Mouse (Mus musculus): ENCODE results near the gene Map4k2.

Gene Map4k2

DNA sequence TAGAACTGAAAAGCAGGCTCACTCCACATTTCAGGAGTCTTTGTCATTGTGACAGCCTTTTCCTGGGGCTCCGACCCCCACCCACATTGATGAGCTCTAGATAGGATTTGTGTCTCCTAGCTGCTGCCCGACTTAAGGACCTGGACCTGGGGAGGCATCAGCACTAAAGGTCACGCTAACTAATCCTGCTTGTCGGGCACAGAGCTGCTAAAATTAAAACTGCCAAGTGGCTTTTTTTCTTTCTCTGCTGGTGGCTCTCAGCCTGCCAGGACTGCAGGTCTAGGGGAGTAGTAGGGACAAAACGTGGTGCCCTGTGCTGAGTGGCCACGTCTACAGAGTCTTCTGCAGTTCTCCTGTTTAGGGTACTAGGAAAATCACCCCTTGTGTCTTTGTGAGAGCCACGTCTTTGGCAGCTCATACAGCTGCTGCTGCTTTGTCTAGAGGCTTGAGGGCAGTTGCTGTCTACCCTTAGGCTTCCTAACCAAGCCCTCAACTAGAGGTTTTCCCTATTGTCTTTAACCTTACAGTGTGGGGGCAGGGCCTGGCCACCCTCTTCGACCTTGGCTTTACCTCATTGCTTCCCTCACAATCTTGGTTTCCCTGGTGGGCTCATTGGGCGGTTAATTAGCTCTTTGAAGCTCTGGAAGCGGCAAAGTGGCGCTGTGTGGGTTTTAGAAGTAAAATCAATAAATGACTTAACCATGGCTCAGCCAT is 36.5 kb downstream of the Map4k2 start:
- DNase-seq (ENCODE audit: low spot score in 2 of 2), result no peak

DNA sequence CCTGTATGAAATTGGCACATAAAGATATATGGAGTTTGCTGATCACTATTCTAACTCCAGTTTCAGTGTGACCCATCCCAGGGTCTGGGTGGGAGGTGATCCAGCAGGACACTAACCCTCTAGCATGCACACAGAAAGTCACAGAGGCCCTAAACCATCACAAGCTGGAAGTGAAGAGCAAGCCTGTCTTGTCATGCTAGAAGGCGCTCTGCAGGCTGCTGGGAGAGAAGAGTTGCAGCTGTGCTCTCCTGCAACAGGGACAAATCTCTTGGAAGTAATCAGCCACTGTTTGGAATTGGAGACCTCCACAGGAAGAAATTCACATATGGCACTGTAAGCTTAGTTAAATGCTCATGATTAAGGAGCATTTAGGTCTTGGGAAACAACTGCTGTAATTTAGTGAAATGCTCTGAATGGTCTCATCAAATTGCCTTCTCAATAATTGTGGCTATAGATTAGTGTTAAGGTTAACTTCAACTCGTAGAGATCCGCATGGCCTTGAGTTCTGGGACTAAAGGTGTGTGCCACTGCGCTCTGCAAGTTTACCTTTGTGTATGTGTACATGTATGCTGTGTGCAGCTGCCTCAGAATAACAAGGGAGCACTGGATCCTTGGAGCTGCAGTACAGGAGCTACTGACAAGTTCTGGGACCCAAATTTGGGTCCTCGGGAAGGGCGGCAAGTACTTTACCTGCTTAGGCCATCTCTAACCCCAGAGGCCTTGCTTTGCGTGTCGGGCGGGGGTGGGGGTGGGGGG is 39.7 kb downstream of the Map4k2 start:
- DNase-seq (ENCODE audit: low spot score in 2 of 2), result no peak

DNA sequence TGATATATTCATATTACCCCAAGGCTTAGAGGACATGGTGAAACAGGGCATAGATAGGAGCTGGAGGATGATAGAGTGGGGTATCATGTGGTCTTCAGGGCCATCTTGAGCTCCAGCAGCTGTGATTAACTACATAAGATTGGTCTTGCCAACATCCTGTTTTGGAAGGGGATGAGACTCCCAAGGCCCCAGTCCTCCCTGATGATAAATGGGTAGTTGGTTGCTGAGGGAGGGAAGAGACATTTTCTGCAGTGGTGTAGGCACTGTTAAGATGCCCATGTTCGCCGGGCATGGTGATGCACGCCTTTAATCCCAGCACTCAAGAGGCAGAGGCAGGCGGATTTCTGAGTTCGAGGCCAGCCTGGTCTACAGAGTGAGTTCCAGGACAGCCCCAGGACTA is 40.3 kb downstream of the Map4k2 start:
- no peak for DNase-seq (ENCODE audit: low spot score in 2 of 2)

DNA sequence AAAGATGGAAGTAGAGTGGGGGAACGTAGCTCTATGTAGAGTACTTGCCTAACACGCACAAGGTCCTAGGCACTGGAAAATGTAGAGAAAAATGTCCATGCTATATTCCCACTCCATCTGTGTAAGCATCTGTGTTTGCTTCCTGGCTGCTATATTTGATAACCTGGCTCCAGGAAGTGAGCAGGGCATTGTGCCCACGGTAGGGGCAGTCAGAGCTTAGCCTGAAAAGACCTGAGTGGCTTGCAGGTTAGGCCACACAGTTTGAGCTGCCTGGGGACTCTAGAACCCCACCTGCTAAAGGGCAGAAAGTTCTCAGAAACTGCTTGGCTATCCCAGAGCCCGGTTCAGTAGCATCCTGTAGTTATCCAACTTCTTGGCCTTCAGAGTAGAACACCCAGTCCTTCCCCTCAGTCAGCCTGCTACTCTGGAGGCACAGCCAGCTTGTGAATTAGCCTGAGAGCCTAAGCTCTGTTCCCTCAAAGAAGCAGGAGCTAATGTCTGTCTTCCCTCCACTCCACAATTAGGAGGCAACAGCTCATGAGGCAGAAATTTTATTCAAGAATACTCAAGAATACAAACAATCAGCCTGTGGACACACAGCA is 41.5 kb downstream of the Map4k2 start:
- no peak for DNase-seq (ENCODE audit: low spot score in 2 of 2)

DNA sequence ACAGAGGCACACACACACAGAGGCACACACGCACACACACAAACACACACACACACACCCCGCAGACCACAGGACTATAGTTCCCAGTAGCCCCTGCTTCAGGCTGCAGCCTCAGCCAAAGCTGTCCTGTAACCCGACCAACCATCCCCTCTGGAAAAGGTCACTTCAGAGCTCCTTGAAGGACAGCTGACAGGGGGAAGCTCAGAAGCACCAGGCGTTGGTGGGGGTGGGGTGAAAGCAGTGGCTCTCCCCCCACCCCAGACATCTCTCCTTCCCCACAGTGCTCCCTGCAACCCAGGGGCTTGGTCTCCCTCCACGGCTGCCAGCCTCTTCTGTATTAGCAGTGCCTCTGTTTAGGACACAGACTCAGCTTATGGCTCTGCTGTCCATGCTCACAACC is 42.5 kb downstream of the Map4k2 start:
- DNase-seq (ENCODE audit: low spot score in 2 of 2), result no peak

DNA sequence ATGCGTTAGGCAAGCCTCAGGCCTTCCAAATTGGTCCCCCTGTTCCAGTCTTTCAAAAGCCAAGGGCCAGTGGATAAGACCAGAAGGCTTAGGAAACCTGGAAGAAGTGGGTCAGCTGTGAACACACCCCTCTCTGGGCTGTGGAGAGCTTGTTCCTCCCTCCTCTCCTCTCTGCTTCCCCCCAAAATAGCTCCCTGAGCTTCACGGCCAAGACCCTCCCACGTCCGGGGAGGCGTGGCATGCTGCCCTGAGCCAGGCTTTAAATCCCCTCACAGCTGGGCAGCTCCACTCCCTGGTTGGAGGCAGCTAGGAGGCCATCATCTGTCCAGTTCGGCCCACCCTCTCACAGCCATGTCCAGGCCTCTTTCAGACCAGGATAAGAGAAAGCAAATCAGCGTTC is 43.2 kb downstream of the Map4k2 start, which contains the start of gene Pygm:
Gene Pygm, plus strand, starts transcription at position 272 of the 400 bp plus-strand sequence.
- DNase-seq (ENCODE audit: low spot score in 2 of 2), result no peak

DNA sequence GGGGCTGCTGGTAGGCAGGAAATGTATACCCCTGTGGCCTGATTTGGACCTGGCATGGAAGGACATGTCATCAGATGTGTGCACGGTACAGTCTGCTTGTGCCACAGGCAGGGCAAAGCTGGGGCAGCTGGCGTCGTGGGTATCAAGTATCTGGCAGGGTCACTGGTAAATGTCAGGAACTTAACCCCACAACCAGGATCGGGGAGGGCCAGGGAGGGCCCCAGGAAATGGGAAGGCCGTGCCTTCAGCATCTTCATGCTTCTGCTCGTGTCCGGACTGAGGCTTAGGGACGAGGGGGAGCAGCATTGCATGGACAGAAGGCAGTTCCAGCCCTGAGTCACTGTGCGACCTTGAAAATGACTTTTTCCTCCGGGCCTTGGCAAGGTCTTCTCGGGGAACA is 44.0 kb downstream of the Map4k2 start:
- DNase-seq (ENCODE audit: low spot score in 2 of 2), result no peak

DNA sequence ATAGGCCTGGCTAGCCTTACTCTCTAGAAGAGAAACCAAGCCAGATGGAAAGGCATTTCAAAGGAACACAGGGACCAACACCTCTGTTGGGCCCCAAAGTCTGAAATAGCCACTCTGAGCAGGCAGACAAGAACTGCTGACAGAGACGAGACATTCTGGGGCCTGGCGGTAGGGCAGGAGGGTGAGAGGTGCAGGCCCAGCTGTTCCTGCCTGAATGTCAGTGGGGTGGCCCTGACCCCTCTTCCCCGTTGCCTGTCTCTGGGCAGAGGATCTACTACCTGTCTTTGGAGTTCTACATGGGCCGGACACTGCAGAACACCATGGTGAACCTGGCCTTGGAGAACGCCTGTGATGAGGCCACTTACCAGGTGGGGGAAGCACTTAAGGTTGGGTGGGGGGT is 44.5 kb downstream of the Map4k2 start:
- DNase-seq (ENCODE audit: low spot score in 2 of 2), result no peak

DNA sequence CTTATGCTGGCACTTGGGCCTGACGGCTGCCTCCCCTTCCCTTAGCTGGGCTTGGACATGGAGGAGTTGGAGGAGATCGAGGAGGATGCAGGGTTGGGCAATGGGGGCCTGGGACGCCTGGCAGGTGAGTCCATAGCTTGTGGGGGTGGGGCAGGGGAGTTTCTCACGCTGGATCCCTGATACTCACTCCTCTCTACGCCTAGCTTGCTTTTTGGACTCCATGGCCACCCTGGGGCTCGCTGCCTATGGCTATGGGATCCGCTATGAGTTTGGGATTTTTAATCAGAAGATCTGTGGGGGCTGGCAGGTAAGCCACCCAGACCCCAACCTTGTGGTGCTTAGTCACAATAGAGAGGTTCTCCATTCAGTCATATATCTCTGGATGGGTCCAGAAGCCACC is 44.9 kb downstream of the Map4k2 start:
- DNase-seq (ENCODE audit: low spot score in 2 of 2), result no peak

DNA sequence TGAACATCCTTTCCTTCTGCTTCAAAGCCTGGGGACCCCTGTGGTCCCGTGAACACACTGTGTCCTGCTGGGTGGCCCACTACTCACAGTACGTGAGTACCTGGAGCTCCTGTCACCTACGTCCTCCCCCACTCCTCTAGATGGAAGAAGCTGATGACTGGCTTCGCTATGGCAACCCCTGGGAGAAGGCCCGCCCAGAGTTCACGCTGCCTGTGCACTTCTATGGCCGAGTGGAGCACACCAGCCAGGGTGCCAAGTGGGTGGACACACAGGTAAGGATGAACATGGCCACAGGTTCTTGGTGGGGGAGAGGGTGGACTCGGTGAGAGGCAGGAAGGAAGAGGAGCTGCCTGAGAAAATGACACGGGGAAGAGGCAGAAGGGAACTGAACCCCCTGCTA is 45.3 kb downstream of the Map4k2 start:
- no peak for DNase-seq (ENCODE audit: low spot score in 2 of 2)

DNA sequence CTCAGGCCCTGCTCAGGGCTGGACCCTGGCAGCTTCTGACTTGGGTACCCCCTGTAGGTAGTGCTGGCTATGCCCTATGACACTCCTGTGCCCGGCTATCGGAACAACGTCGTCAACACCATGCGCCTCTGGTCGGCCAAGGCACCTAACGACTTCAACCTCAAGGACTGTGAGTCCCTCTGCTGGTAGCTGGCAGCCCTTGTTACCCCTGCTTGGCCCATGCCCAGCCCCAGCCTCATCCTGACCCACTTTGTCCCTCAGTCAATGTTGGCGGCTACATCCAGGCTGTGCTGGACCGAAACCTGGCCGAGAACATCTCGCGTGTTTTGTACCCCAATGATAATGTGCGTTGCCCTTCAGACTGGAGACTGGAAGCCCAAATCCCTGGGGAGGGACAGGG is 47.1 kb downstream of the Map4k2 start:
- DNase-seq (ENCODE audit: low spot score in 2 of 2), result peak in 1 of 2 experiments; percentile 66

DNA sequence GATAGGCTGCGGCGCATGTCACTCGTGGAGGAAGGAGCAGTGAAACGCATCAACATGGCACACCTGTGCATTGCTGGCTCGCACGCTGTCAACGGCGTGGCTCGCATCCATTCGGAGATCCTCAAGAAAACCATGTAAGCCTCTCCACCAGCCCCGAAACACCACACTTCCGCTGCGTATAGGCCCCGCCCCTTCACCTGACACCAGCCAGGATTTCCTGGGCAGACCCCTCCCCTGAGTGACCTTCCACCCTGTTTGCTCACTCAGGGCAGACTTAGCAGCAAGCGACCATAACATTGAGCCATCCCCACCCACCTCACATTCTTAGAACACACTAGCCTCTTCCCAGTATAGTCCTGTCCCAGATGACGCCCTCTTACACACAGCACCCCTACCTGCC is 48.9 kb downstream of the Map4k2 start:
- peak in 1 of 2 experiments; percentile 53 for DNase-seq (ENCODE audit: low spot score in 2 of 2)

DNA sequence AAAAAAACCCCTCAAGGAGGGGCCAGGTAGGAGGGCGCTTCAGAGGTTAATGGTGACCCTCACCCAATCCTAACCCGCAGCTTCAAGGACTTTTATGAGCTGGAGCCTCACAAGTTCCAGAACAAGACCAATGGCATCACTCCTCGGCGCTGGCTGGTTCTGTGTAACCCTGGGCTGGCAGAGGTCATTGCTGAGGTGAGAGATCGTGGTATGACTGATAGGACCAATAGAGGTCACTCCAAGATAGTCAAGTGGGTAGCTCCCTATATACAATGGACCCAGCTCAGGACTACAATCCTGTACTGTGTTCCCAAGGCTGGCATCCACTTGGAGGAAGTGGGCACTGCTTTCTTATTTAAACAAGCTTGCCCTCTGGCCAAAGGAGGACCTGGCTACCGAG is 49.3 kb downstream of the Map4k2 start:
- no peak for DNase-seq (ENCODE audit: low spot score in 2 of 2)

DNA sequence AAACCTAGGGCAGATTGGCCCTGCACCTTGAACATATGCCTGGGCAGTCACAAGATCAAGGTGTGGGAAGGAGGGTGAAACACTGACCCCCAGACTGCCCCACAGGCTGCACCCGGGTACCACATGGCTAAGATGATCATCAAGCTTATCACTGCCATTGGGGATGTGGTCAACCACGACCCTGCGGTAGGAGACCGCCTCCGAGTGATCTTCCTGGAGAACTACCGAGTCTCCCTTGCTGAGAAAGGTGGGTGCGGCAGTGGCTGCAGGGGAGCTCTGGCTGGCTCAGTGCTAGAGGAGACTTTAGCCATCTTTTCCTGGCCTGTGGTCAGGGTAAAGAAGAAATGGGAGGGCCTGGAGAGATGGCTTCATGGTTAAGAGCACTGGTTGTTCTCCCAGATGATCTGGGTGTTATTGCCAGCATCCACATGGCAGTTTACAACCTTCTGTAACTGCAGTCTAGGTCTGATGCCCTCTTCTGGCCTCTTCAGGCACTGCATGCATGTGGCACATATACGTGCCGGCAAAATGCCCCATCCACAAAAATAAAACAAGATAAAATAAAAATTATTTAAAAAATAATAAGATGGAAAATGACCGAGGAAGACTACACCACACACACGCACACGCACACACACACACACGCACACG is 51.9 kb downstream of the Map4k2 start:
- DNase-seq (ENCODE audit: low spot score in 2 of 2), result no peak

DNA sequence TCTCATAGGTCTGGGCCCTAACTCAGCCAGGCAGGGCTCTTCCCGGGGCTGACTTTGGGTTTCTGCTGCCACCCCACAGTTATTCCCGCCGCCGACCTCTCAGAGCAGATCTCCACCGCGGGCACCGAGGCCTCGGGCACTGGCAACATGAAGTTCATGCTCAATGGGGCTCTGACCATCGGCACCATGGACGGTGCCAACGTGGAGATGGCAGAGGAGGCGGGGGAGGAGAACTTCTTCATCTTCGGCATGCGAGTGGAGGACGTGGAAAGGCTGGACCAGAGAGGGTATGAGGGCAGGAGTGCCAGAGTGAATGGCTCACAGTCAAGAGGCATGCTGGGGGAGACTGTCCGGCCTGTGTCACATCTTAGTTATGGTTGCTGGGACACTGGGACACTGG is 52.7 kb downstream of the Map4k2 start:
- DNase-seq (ENCODE audit: low spot score in 2 of 2), result no peak

DNA sequence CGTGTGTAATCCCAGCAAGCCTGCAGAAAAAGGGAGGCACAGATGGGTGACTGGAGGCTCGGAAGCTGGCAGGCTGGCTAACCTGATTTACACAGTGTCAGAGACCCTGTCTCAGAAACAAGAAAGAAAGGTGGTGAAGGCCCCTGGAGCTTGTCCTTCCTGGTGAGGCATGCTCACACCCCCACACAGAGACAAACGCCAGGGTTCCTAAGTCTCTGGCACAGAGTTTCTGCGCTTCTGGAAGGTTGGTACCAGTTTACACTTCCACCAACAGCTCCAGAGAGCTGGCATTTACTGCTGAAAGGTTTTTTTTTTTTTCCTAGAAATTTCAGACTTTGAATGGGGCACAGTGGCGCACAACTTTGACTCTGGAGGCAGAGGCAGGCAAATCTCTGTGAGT is 55.3 kb downstream of the Map4k2 start:
- DNase-seq (ENCODE audit: low spot score in 2 of 2), result no peak

DNA sequence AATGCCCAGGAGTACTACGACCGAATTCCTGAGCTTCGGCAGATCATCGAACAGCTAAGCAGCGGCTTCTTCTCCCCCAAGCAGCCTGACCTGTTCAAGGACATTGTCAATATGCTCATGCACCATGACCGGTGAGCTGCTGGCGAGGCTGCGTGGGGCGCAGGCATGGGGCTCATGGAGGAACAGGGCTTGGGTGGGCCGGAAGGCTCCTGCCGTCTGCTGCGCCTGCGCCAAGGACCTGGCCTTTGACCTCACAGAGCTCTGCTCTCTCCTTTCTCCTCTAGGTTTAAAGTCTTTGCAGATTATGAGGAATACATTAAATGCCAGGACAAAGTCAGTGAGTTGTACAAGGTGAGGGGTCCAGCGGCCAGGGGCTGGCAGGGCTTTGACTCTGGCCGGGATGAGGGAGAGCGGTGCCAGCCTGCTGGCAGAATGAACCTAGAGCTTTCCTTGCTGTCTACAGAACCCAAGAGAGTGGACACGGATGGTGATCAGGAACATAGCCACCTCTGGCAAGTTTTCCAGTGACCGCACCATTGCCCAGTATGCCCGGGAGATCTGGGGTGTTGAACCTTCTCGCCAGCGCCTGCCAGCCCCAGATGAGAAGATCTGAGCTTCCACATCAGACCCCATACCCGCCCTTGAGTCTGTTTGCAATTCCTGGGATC is 56.8 kb downstream of the Map4k2 start:
- DNase-seq (ENCODE audit: low spot score in 2 of 2), result no peak

DNA sequence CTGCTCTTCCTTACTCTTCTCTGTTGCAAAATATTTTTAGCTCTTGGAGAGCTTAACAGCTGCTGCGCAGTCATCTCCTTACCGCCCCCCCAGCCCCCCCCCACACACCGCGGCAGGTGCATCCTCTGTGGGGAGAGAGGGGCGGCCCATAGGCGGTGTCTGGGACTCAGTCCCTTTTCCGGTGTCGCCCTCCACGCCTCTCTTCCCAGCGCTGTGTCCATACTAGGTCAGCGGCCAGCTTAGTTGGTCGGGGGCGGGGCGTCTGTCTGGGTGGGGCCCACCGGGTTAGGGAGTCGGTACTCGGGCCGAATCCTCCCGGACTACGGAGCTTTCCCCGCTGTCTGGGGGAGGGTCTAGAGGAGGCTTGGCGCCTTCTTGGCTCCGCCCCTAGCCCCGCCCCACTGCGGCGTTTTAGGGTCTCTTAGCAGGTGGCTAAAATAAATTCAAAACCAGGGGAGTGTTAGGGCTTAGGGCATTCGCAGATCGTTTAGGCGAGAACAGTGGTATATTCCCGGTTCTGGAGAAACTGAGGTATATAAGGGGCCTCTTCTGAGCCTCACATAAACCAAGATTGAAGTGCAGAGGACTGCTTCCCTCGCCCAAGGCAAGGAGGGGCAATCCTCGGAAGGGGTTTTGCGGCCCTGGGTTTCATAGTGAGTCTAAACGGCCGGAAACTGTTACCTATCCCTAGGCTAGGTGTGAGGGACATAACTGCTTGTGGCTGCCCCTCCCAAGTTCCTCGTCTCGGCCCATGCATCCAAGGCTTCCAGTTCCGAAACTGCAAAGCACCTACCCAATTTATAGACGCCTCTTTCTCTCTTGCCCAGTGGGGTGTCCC is 57.7 kb downstream of the Map4k2 start:
- DNase-seq (ENCODE audit: low spot score in 2 of 2), result peak; percentile 82 to 88

DNA sequence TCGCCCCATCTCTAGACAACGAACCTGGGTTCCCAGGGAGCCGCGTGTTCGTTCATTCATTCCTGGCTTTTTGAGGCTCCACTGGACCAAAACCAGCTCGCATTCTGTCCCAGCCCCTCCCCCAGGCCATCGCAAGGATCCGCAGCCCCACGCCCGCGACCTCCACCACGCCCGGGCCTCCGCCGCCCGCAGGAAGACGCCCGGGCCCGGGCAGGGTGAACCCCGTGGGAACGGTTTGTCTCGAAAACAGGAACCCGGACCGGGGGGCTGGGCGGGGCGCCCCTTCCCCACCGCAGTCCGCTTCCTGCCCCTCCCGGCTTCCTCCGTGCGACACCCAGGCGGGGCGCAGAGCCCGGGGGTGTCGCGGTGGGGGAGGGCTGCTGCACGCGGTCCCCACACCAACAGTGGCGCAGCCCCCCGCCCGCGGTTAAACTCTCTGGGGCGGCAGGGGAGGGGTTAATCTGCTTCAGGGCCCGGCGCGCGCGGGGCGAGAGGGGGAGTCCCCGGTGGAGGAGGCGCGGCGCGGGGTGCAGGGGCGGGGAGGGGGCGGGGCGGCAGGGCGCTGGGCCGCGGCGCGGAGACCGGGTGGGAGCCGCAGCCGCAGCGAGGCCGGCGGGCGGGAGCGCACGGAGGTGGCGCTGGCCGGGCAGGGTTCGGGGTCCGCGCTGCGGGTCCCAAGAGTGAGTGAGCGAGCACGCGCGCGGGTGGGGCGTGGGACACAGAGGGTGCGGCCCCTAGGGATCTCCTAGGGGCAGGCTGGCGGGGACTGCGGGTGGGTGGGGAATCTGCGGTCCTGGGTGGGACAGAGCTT is 58.6 kb downstream of the Map4k2 start, which contains the start of gene Rasgrp2:
Gene Rasgrp2, plus strand, starts transcription at position 56 of the 811 bp plus-strand sequence.
- peak; percentile 85 to 88 for DNase-seq (ENCODE audit: low spot score in 2 of 2)

Data from spleen, postnatal 4 days (tissue).